Mouse (Mus musculus): Measurements from ENCODE around the gene Gm13289. TPM values are rescaled to one million over a fixed set of nuclear protein-coding genes. Genes with fewer than 3 reads are reported as not detected.
"Not testable (repeated sequence)": the region's sequence is repeated elsewhere in the genome, so short reads cannot be mapped to it uniquely, and the experiment has no call there.

The Gm13289 gene
- polyA plus RNA-seq, 1 experiment from 2014 or later: not detected

DNA sequence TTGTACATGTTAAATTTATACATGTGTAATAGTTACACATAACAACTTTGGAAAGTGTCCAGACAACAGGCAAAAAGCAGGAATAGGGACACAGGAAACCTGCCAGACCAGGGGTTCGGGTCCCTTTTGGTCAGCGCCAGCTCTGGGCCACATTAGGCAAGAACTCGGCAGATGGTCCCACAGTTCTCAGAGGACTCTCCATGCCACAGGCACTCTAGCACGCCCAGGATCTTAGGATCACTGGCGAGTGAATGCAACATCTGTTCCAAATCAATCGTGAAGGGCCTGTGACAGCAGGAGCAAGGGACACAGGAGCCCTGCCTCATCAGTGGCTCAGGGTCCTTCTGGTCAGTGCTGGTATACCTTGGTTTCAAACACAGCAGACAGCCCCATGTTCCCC lies 26.8 kb upstream of the Gm13289 start:
- no peaks in the 10 kb centered on the region for H3K9me3 ChIP-seq (ENCODE audit: control insufficient read depth)
- H3K9ac ChIP-seq (ENCODE audit: low read depth, low read length): no peak overlapping the region
- no peaks in the 10 kb centered on the region for H3K4me1 ChIP-seq (replicated peaks; ENCODE audit: control insufficient read depth, insufficient read depth, low read length)
- WGBS: 74% methylated on average over 6 of the region's 6 CpGs
- no peak for TF ChIP-seq CTCF (IDR thresholded peaks at IDR 0.05; ENCODE audit: low read depth)
- no peaks in the 10 kb centered on the region for H3K27me3 ChIP-seq (replicated peaks; ENCODE audit: control insufficient read depth, insufficient read depth, low read length)
- no peaks in the 10 kb centered on the region for H3K36me3 ChIP-seq (ENCODE audit: control insufficient read depth, insufficient read depth)
- no peak overlapping the region for H3K4me2 ChIP-seq (replicated peaks; ENCODE audit: low read depth)
- no peak for ATAC-seq
- H3K27ac ChIP-seq (ENCODE audit: low read depth, low read length): no peak overlapping the region
- no peak overlapping the region for H3K4me3 ChIP-seq (ENCODE audit: low read depth, low read length)

DNA sequence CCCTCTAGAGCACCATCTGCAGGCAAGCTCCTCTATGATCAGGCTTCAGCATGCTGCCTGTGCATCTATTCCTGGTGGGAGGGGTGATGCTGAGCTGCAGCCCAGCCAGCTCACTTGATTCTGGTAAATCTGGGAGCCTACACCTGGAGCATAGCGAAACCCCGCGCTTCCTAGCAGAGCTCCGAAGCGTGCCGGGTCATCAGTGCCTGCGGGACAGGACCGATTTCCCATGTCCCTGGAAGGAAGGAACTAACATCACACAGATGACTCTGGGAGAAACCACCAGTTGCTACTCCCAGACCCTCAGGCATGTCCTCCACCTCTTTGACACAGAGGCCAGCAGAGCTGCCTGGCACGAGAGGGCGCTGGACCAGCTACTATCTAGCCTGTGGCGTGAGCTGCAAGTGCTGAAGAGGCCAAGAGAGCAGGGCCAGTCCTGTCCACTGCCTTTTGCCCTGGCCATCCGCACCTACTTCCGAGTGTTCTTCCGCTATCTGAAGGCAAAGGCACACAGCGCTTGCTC lies 21.8 kb upstream of the Gm13289 start, which contains the start of gene Gm13271:
Gm13271 (plus strand) TSS at position 51 of the 523 bp plus-strand sequence.
- H3K27ac ChIP-seq (ENCODE audit: low read depth, low read length); H3K27me3 ChIP-seq (replicated peaks; ENCODE audit: control insufficient read depth, insufficient read depth, low read length); H3K4me2 ChIP-seq (replicated peaks; ENCODE audit: low read depth); ATAC-seq; H3K4me3 ChIP-seq (ENCODE audit: low read depth, low read length); H3K4me1 ChIP-seq (replicated peaks; ENCODE audit: control insufficient read depth, insufficient read depth, low read length); H3K9me3 ChIP-seq (ENCODE audit: control insufficient read depth); H3K9ac ChIP-seq (ENCODE audit: low read depth, low read length); H3K36me3 ChIP-seq (ENCODE audit: control insufficient read depth, insufficient read depth): not testable (repeated sequence)
- 75% methylated on average over 14 of the region's 15 CpGs for WGBS
- TF ChIP-seq CTCF (IDR thresholded peaks at IDR 0.05; ENCODE audit: low read depth): peak; percentile 17; the same call in 1 of the 2 replicates

DNA sequence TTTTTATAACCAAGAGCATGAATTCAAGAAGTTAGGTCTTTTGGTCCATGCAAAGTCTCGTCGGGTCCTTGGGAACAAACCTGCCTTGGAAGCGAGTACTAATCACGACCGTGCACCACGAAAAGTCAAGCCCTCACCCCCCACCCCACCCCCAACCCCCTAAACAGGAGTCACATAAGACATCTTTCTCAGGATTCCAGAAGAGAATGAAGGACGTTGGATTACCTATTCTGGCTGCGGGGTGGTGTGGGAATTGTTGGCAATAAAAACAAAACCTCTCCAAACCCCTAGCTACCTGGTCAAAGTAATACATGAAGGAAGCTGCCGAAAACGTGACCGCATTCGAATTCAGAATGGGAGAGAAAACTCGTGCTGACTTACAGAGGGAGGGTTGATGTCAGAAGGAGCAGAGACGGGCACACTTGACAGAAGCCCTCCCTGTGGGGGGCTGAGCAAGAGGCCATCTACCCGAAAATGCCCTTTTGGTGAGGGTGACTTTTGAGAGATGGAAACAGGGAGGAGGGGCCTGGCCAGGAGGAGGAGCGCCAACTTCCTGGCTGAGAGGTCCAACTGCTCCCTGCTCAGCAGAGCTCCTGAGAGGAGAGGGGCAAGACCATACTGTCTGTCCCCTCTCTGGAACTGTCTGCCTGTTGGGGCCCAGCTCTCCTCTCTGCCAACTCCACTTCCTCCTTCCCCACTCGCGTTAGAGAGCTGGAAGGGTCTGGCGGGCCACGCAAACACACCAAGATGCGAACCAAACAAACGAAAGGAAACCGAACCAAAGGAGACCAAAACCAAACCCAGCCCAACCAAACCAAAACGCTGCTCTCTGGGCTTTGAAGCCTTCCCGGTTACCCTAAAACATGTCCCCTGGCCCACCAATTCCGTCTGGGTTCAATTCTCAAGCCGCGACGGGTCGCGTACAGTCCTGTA lies 19.9 kb upstream of the Gm13289 start:
- H3K4me1 ChIP-seq (replicated peaks; ENCODE audit: control insufficient read depth, insufficient read depth, low read length); H3K27me3 ChIP-seq (replicated peaks; ENCODE audit: control insufficient read depth, insufficient read depth, low read length); ATAC-seq; H3K36me3 ChIP-seq (ENCODE audit: control insufficient read depth, insufficient read depth); H3K9me3 ChIP-seq (ENCODE audit: control insufficient read depth): not testable (repeated sequence)
- Histone ChIP-seq H3K4me3 (ENCODE audit: low read depth, low read length) (peak overlapping the region; percentile 48), H3K27ac (ENCODE audit: low read depth, low read length) (peak overlapping the region; percentile 91), H3K4me2 (replicated peaks; ENCODE audit: low read depth) (peak overlapping the region; percentile 85), H3K9ac (ENCODE audit: low read depth, low read length) (peak overlapping the region; percentile 68)
- WGBS: 9% methylated on average over 28 of the region's 31 CpGs

DNA sequence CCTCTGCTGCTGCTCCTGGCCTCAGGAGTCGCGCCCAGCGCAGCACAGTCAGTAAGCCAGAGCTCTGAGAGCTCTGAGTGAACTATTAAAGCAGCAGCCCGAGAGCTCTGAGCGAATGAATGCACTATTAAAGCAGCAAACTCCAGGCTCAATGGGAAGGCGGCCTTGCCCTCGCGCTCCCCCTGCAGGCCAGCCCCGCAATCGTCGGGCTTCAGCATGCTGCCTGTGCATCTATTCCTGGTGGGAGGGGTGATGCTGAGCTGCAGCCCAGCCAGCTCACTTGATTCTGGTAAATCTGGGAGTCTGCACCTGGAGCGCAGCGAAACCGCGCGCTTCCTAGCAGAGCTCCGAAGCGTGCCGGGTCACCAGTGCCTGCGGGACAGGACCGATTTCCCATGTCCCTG lies 19.1 kb upstream of the Gm13289 start:
- not testable (repeated sequence) for H3K9me3 ChIP-seq (ENCODE audit: control insufficient read depth); H3K36me3 ChIP-seq (ENCODE audit: control insufficient read depth, insufficient read depth); H3K27me3 ChIP-seq (replicated peaks; ENCODE audit: control insufficient read depth, insufficient read depth, low read length); H3K4me1 ChIP-seq (replicated peaks; ENCODE audit: control insufficient read depth, insufficient read depth, low read length)
- WGBS: 0% methylated on average over 18 of the region's 21 CpGs
- Histone ChIP-seq H3K4me3 (ENCODE audit: low read depth, low read length) (peak overlapping the region; percentile 48), H3K4me2 (replicated peaks; ENCODE audit: low read depth) (peak overlapping the region; percentile 85), H3K27ac (ENCODE audit: low read depth, low read length) (peak overlapping the region; percentile 91; the same call in 1 of the 2 replicates), H3K9ac (ENCODE audit: low read depth, low read length) (peak overlapping the region; percentile 68; the same call in 1 of the 2 replicates)
- peak; percentile 77 for TF ChIP-seq CTCF (IDR thresholded peaks at IDR 0.05; ENCODE audit: low read depth)
- ATAC-seq: peak; percentile 100

DNA sequence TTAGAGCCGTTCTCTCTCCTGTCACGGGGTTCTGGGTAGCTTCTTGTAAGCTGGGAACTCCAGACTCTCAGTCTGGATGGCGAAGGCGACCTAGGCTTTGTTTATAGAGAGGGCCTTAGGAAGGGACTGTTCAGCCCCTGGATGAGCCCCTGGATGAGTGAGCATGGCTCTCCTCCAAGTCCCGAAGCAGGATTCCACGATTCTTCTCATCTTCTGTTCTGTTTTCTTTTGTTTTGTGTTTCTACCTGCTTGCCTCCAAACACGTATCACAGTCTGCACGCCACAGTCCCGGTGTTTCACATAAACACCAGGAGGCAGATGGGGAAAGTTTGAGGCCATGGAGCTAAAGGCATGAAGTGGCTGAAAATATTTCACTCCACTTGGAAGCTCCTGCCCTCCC lies 18.0 kb upstream of the Gm13289 start:
- not testable (repeated sequence) for H3K9me3 ChIP-seq (ENCODE audit: control insufficient read depth); H3K4me3 ChIP-seq (ENCODE audit: low read depth, low read length); H3K9ac ChIP-seq (ENCODE audit: low read depth, low read length); ATAC-seq; H3K27ac ChIP-seq (ENCODE audit: low read depth, low read length); H3K4me1 ChIP-seq (replicated peaks; ENCODE audit: control insufficient read depth, insufficient read depth, low read length); H3K4me2 ChIP-seq (replicated peaks; ENCODE audit: low read depth); H3K27me3 ChIP-seq (replicated peaks; ENCODE audit: control insufficient read depth, insufficient read depth, low read length); H3K36me3 ChIP-seq (ENCODE audit: control insufficient read depth, insufficient read depth)
- 85% methylated on average over 7 of the region's 9 CpGs for WGBS

DNA sequence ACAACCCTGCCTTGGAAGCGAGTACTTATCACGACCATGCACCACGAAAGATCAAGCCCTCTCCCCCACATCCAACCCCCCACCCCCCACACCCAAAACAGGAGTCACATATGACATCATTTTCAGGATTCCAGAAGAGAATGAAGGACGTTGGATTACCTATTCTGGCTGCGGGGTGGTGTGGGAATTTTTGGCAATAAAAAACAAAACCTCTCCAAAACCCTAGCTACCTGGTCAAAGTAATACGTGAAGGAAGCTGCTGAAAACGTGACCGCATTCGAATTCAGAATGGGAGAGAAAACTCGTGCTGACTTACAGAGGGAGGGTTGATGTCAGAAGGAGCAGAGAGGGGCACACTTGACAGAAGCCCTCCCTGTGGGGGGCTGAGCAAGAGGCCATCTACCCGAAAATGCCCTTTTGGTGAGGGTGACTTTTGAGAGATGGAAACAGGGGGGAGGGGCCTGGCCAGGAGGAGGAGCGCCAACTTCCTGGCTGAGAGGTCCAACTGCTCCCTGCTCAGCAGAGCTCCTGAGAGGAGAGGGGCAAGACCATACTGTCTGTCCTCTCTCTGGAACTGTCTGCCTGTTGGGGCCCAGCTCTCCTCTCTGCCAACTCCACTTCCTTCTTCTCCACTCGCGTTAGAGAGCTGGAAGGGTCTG lies 17.0 kb upstream of the Gm13289 start, which contains the start of gene Gm13283:
Gm13283 (plus strand) TSS at position 510 of the 659 bp plus-strand sequence.
- not testable (repeated sequence) for H3K9me3 ChIP-seq (ENCODE audit: control insufficient read depth); H3K27me3 ChIP-seq (replicated peaks; ENCODE audit: control insufficient read depth, insufficient read depth, low read length); H3K4me1 ChIP-seq (replicated peaks; ENCODE audit: control insufficient read depth, insufficient read depth, low read length); H3K9ac ChIP-seq (ENCODE audit: low read depth, low read length); ATAC-seq; H3K36me3 ChIP-seq (ENCODE audit: control insufficient read depth, insufficient read depth)
- H3K27ac ChIP-seq (ENCODE audit: low read depth, low read length): peak within 1 kb of the TSS; percentile 54; the same call in 1 of the 2 replicates
- H3K4me3 ChIP-seq (ENCODE audit: low read depth, low read length): peak within 1 kb of the TSS; percentile 24
- peak within 1 kb of the TSS; percentile 52 for H3K4me2 ChIP-seq (replicated peaks; ENCODE audit: low read depth)
- WGBS: 36% methylated on average over 6 of the region's 14 CpGs

Data from intestine, postnatal 0 days (tissue).